Mouse (Mus musculus) cortical plate, adult 2 months (tissue): Measurements from ENCODE around the gene Tmem208. TPM values are rescaled to one million over a fixed set of nuclear protein-coding genes. Genes with fewer than 3 reads are reported as not detected.

Experiments
- H3K27ac ChIP-seq: fragments of 200-500 bp; 2 replicates; pipeline ENCODE4 v1.5.1; 2012; ENCODE audit warnings: low read length, control low read depth, inconsistent platforms; ENCODE audit not compliant: insufficient read depth
- H3K4me1 ChIP-seq: fragments of 200-500 bp; 2 replicates; pipeline ENCODE4 v1.6.1; 2011; ENCODE audit warnings: low read length; ENCODE audit not compliant: control insufficient read depth, insufficient read depth
- H3K4me3 ChIP-seq: fragments of 200-500 bp; 2 replicates; pipeline ENCODE4 v1.5.1; 2011; ENCODE audit warnings: mild to moderate bottlenecking, low read length, control low read depth; ENCODE audit not compliant: insufficient read depth
- CTCF ChIP-seq: fragments of 200-500 bp; IDR thresholded peaks from 2 replicates; pipeline ENCODE4 v1.5.1; 2011; ENCODE audit warnings: mild to moderate bottlenecking, control low read depth, low read length; ENCODE audit not compliant: insufficient read depth; ENCODE audit errors: extremely low read depth
- POLR2A ChIP-seq: fragments of 200-500 bp; IDR thresholded peaks from 2 replicates; pipeline ENCODE4 v1.6.1; 2011; ENCODE audit warnings: mild to moderate bottlenecking, low read length, control low read depth; ENCODE audit not compliant: insufficient read depth; ENCODE audit errors: extremely low read depth
- polyA plus RNA-seq: library from polyadenylated mRNA; depleted of rRNA; stranded (reverse); fragments of >200 nt; gene quantifications from 2 replicates; pipeline ENCODE4 v1.2.3, GENCODE M21; 2012

The Tmem208 gene
- polyA plus RNA-seq, 1 experiment = 78.1 TPM

- H3K27ac ChIP-seq = 0 out of 2 replicates have a peak overlapping the region, but pooled peaks have one; percentile 22
Measured at GRCm38 (mm10) chr8:105306146-105306691, 19.9 kb upstream of the Tmem208 start.

GRCm38 (mm10) chr8:105307670-105308069, 18.5 kb upstream of the Tmem208 start:
- Histone ChIP-seq H3K4me1 (peaks cover 3% of the 10 kb centered on the region; the same call in 1 of the 2 replicates), H3K27ac (no peak overlapping the region), H3K4me3 (no peak overlapping the region)
- no peak for TF ChIP-seq POLR2A
- TF ChIP-seq CTCF = no peak

More at GRCm38 (mm10) chr8:105306146-105306691, 19.9 kb upstream of the Tmem208 start:
- Histone ChIP-seq H3K4me3 (peak overlapping the region; percentile 21; the same call in 1 of the 2 replicates), H3K4me1 (peaks cover 3% of the 10 kb centered on the region; the same call in 1 of the 2 replicates)
- 0 out of 2 replicates have a peak, but pooled peaks have one; percentile 24 for TF ChIP-seq POLR2A
- TF ChIP-seq CTCF = 0 out of 2 replicates have a peak, but pooled peaks have one; percentile 6

- Histone ChIP-seq H3K27ac (no peak overlapping the region), H3K4me3 (no peak overlapping the region)
Measured at GRCm38 (mm10) chr8:105308428-105308827, 17.7 kb upstream of the Tmem208 start.

GRCm38 (mm10) chr8:105309142-105309847, 16.9 kb upstream of the Tmem208 start:
- Histone ChIP-seq H3K4me3 (no peak overlapping the region), H3K4me1 (peaks cover 3% of the 10 kb centered on the region; the same call in 1 of the 2 replicates), H3K27ac (no peak overlapping the region)
- TF ChIP-seq CTCF (no peak), POLR2A (no peak)

More at GRCm38 (mm10) chr8:105308428-105308827, 17.7 kb upstream of the Tmem208 start:
- H3K4me1 ChIP-seq = peaks cover 3% of the 10 kb centered on the region; the same call in 1 of the 2 replicates
- no peak for TF ChIP-seq POLR2A
- no peak for TF ChIP-seq CTCF

GRCm38 (mm10) chr8:105310118-105310517, 16.0 kb upstream of the Tmem208 start:
- TF ChIP-seq CTCF (no peak), POLR2A (no peak)
- H3K4me1 ChIP-seq = peaks cover 3% of the 10 kb centered on the region; the same call in 1 of the 2 replicates
- no peak overlapping the region for H3K27ac ChIP-seq
- no peak overlapping the region for H3K4me3 ChIP-seq

- Histone ChIP-seq H3K4me1 (peaks cover under 1% of the 10 kb centered on the region; the same call in 1 of the 2 replicates), H3K4me3 (no peak overlapping the region), H3K27ac (no peak overlapping the region)
- TF ChIP-seq POLR2A (no peak), CTCF (no peak)
Measured at GRCm38 (mm10) chr8:105311718-105312117, 14.4 kb upstream of the Tmem208 start.

GRCm38 (mm10) chr8:105312891-105313481, 13.2 kb upstream of the Tmem208 start:
- no peak overlapping the region for H3K27ac ChIP-seq

GRCm38 (mm10) chr8:105313622-105314402, 12.3 kb upstream of the Tmem208 start:
- Histone ChIP-seq H3K4me3 (no peak overlapping the region), H3K27ac (no peak overlapping the region), H3K4me1 (peaks cover 1% of the 10 kb centered on the region; the same call in 1 of the 2 replicates)
- no peak for TF ChIP-seq CTCF
- no peak for TF ChIP-seq POLR2A

More at GRCm38 (mm10) chr8:105312891-105313481, 13.2 kb upstream of the Tmem208 start:
- no peaks in the 10 kb centered on the region for H3K4me1 ChIP-seq
- TF ChIP-seq POLR2A = no peak
- no peak for TF ChIP-seq CTCF
- H3K4me3 ChIP-seq = no peak overlapping the region

GRCm38 (mm10) chr8:105315073-105315769, 10.9 kb upstream of the Tmem208 start:
- Histone ChIP-seq H3K4me1 (peaks cover 1% of the 10 kb centered on the region; the same call in 1 of the 2 replicates), H3K27ac (no peak overlapping the region), H3K4me3 (no peak overlapping the region)
- TF ChIP-seq CTCF (no peak), POLR2A (no peak)
